Mouse (Mus musculus) 3134 (cell line): ENCODE measurements around the gene Ube2v1.
"Not testable (repeated sequence)": the region's sequence is repeated elsewhere in the genome, so short reads cannot be mapped to it uniquely, and the experiment has no call there.

Source experiments
- DNase-seq: peaks from one replicate; pipeline ENCODE4 v3.0.0-alpha.2; 2011; ENCODE audit warnings: low spot score; ENCODE audit not compliant: insufficient read length; ENCODE audit errors: extremely low read depth

Gene Ube2v1

DNA sequence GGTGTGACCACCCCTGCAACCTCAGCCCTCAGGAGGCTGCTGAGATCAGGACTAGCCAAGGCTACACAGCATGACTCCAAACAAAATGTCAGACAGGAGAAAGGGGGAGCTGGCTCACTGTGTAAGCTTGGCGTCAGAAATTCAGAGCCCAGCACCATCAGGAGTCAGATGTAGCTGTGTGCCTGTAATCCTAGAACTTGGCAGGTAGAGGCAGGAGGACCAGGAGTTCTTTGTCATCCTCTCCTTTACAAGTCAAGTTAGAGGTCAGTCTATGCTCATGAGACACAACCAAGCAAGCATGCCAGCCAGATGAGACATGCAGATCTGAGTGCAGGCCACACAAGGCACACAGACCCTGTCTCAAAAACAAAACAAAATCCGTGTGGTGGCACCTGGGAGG lies 6.2 kb downstream of the Ube2v1 start:
- no peak for DNase-seq

DNA sequence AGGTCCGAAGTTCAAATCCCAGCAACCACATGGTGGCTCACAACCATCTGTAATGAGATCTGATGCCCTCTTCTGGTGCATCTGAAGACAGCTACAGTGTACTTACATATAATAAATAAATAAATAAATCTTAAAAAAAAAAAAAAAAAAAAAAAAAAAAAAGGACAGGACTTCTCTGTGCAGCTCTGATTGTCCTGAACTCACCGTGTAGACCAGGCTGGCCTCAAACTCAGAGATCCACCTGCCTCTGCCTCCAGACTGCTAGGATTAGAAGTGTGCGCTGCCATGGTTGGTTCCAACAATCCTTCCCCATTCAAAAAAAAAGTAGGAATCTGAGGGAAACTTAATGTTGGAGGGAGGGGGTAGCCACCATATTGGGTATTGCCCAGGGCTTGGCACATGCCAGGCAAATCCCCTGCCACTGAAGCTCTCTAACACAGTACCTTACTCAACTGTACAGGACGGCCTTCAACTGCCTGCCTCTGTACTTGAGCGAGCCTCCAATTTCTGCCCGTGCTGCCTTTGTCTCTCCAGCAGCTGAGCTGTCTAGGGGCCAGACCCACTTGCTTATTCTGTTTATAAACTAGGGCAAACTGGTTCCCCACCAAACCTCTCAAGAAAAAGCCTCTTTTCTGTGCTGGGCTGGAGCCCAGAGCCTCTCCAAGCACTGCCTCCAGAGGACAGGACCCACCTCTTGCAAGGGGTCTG lies 7.4 kb downstream of the Ube2v1 start:
- no peak for DNase-seq

DNA sequence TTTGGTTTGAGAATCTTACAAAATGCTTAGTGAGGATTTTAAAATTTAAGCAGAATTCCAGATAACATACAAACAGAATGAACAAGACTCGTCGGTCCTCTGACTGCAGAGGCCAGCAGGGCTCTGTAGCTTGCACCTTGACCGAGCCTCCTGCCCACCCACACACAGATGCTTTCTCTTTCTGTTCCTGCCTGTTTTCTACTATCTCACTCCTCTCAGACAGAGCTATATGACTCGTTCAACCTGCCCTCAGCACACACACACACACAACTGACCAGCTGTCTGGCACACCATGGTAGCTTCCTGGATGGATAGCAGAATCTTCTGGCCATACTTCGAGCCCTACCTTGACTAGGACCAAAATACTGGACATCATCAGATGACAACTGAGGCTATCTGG lies 8.9 kb downstream of the Ube2v1 start:
- no peak for DNase-seq

DNA sequence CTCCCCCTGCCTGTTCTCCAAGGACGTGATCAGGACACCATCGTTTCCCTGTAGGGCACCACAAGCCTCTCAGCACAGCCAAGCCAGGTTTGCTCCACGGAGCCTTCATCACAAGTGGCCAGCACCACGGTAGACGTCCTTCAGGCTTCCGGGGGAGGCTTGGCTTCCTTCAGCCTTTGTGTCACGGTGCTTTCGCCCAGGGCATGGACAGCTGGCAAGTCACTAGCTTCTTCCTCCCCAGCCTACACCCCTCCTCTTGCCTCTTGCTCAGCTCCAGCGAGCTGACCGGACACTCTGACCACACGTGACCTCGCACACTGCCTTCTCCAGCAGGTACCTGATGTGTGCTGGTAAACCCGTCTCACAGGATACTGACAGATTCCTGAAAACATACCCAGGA lies 9.5 kb downstream of the Ube2v1 start:
- DNase-seq, result no peak

DNA sequence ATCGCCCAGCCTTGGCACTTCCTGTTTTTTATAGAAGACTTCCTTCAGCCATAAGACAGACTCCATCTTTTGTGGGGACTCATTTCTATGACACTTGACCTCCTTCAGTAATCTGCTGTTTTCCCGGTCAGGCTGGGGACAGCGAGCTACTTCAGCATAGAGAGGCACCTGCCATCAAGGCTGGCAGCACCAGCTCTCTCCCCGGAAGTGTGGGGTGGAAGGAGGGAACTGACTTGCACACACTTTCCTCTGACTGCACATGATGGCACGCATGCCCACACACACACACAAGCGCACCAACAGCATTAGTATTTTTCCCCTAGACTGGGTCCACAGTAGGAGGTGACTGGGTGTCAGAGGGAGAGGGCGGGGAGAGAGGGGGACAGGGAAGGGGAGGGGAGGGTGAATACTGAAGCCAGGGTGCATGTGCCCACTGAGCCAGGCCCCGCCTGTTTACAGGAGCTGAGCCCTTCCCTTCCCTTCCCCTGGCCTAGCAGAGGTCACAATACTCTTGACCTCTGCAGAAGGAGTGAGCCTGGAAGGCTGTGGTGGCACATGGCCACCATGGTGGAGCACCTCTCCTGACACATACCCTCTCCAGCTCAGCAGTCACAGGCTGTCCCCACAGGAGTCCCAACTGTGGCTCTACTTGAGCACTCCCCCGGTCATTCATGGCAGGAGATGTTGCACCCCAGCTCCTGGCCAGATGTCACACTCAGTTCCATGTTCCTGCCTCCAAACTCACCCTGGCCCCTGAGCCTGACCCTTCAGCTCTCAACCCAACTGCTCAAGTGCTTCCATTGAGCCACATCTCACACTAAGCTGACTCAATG lies 10.4 kb downstream of the Ube2v1 start:
- DNase-seq, result no peak

DNA sequence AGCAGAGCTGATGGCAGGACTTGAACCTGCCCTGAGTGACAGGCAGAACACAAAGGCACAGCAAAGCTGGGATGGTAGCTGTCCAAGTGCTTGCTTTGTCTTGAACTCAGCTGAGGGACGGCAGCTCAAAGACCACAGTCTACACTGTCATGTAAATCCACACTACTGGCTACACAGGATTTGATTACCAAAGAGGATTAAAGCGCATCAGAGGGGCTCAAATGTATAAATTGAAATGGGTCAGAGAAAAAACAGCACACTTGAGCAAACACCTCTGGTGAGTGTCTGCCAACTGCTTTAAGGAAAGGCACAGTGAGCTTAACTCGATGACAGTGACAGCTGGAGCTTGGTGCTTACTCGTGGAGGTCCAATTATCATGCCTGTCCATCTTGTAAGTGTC lies 14.4 kb downstream of the Ube2v1 start:
- no peak for DNase-seq

GRCm38 (mm10) chr2:167617034-167617433 lies 14.9 kb downstream of the Ube2v1 start:
- DNase-seq, result no peak

DNA sequence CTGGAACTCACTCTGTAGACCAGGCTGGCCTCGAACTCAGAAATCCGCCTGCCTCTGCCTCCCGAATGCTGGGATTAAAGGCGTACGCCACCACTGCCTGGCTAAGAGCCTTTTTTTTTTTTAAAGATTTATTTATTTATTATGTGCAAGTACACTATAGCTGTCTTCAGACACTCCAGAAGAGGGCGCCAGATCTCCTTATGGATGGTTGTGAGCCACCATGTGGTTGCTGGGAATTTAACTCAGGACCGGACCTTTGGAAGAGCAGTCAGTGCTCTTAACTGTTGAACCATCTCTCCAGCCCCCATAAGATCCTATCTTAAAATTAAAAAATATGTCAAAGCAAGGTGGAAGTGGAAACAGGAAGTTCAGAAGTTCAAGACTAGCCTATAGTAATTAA lies 18.6 kb downstream of the Ube2v1 start:
- not testable (repeated sequence) for DNase-seq

DNA sequence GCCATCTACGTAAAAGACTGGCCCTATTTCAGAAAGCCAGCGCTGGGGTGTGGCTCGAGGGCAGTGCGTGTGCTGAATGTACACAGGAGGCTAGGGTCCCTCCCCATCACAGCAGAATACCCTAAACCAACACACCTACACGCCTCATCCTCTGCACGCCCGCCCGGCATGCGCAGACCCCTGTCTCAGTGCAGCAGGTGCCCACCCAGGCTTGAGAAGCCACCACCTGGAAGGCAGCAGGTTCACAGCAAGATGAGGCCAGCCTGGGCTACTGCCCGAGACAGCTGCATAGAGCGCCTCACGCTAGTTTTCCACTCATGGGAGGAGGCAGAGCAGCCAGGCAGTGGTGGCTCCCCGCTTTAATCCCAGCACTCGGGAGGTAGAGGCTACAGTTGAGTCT lies 19.8 kb downstream of the Ube2v1 start:
- no peak for DNase-seq

GRCm38 (mm10) chr2:167611287-167611686 lies 20.6 kb downstream of the Ube2v1 start:
- no peak for DNase-seq

DNA sequence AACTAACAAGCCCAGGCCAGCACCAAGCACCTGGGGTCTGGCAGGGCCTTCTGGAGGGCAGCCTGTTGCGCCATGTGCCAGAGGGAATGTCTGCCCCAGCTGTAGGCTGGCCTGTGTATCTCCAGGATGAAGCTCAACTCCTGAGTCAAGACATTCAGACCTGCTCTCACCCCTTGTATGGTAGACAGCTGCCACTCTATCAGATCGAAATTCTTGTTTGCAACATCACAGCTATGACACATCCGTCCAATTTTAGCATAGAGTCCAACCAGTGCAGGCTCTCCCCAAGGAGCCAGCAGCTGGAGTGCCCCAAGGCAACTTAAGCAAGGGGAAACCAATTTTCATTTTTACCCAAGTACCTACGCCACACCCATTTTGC lies 25.2 kb downstream of the Ube2v1 start:
- peak; percentile 65 for DNase-seq

- no peak for DNase-seq
Observed at GRCm38 (mm10) chr2:167605817-167606744, 25.8 kb downstream of the Ube2v1 start.

- DNase-seq, result peak; percentile 59
Observed at GRCm38 (mm10) chr2:167605178-167605794, 26.6 kb downstream of the Ube2v1 start.

- no peak for DNase-seq
Observed at GRCm38 (mm10) chr2:167602978-167603377, 28.9 kb downstream of the Ube2v1 start.

- DNase-seq, result no peak
Observed at GRCm38 (mm10) chr2:167602364-167602763, 29.5 kb downstream of the Ube2v1 start.

DNA sequence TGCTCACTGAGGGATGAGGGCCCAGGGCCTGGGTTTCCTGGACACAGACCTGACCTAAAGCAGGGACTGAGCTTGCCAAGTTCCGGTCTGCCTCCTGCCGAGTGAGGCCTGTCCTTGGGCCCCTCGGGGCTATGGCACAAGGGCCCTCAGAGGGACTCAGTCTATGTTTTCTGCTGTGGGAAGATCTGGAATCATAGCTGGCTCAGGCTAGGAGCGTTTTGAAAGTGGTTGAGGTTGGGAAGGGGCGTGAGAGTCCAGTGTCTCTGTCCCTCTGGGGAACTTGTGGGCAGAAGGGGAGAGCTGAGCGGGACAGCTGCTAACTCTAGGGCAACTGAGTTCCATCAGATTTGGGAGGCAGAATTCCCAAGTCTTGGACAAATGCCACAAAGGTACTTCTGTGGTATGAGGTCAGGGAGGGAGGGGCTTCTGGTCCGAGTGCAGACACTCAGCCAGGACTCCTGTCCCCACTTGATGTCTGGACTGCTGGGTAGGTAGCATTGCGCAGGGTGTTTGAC lies 31.4 kb downstream of the Ube2v1 start:
- DNase-seq, result no peak

- no peak for DNase-seq
Observed at GRCm38 (mm10) chr2:167599917-167600316, 32.0 kb downstream of the Ube2v1 start.

- DNase-seq, result no peak
Observed at GRCm38 (mm10) chr2:167599195-167599594, 32.7 kb downstream of the Ube2v1 start.

- DNase-seq, result no peak
Observed at GRCm38 (mm10) chr2:167597492-167598186, 34.3 kb downstream of the Ube2v1 start.
